Mouse (Mus musculus): ENCODE measurements around the gene Dcp1a.

DNA sequence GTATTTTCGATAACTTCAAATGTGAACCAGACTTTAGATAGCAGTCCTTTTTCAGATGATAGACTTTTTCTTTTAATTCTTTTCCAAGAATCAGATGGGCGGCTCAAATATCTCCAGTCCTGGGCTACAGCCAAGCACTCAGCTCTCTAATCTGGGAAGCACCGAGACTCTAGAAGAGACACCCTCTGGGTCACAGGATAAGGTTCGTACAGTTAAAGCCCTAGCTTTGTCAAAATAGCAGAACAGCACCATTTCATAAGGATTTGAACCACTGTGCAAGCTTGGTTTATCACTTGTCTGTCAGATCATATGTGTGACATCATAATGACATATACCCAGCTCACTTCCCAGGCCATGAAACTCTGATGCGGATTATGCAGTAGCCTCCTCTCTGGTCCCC lies 33.6 kb downstream of the Dcp1a start:
- TF ChIP-seq POLR2A (IDR thresholded peaks at IDR 0.05; ENCODE audit: insufficient read depth, low read depth, low read length): no peak
- TF ChIP-seq CTCF (IDR thresholded peaks at IDR 0.05; ENCODE audit: insufficient read depth, low read depth, low read length): no peak

Data from olfactory bulb, adult 2 months (tissue).